In the genomic region with DNA sequence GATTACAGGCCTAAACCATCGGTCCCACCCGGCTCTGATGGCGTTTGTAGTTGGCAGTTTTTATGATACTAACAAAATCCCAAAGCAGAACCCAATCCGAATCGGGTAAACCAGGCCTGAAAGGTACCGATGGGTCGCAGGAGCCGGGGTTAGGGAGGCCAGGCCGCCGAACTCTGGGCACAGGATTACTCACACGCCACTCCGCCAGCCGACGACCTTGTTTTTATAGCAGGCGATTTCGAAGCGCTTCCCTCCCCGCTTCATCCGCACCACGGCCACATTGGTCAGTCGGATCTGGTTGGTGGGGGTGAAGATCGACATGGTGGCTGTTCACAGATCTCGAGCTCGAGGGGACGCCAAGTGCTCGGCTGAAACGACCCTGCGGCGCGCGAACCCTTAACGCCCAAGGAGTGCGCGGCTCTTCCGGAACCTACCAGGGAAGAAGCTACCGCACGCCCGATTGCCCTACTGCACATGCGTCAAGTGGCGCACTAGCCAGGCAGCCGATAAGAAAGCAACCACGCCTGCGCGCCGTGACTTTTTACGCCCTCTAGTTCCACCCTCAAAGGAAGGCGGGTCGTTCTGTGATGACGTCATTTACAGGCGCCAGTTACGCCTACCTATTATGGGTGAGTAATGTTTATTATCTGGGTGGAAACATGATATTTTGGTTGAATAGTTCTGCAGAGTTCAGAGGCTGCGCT, we compare ENCODE assay signal across 8 mouse cellular contexts. TPM values are rescaled to one million over a fixed set of nuclear protein-coding genes. Genes with fewer than 3 reads are reported as not detected.
DNase-seq lines count a peak whose midpoint lies in the region; ATAC-seq lines count a peak whose summit lies in the region.

A gene (minus strand): TSS at position 514 of the 704 bp plus-strand sequence.
A gene (plus strand): TSS at position 603 of the 704 bp plus-strand sequence.

- peak; percentile 100 for DNase-seq in adipocyte (ENCODE audit: low spot score)
- DNase-seq in embryo, embryonic 10 days (ENCODE audit: low spot score): peak; percentile 100
- DNase-seq in gastrocnemius, postnatal 10 days: peak; percentile 95
- peak; percentile 100 for DNase-seq in induced T-regulatory cell, adult 2 months (ENCODE audit: low read depth)
- DNase-seq in left cerebral cortex, adult 9 months (ENCODE audit: low spot score in 2 of 2): peak; percentile 95 to 99
- peak; percentile 97 for DNase-seq in right cerebral cortex, postnatal 14 days
- peak; percentile 96 to 99 for DNase-seq in urinary bladder, postnatal 36 days (ENCODE audit: low spot score in 2 of 2)

- peak; percentile 79 for ATAC-seq in megakaryocyte progenitor cell, adult 5-6 weeks (replicated peaks; ENCODE audit: poor library complexity)

RNA-seq across cellular contexts. Expression of the first gene that starts in this region (rescaled TPM):
- 10 to 100 TPM; 25.8 to 31.6 TPM for total RNA-seq in gastrocnemius, postnatal 10 days (2021)
- total RNA-seq in megakaryocyte progenitor cell, adult 5-6 weeks (2015): 48.9 and 54.6 TPM in 2 replicates
- 91.9 and 103 TPM in 2 replicates for total RNA-seq in megakaryocyte progenitor cell, adult 5-6 weeks (2017)

RNA-seq across cellular contexts. Expression of the second gene that starts in this region (rescaled TPM):
- total RNA-seq in gastrocnemius, postnatal 10 days (2021): 1 to 10 TPM; 9.1 to 9.3 TPM
- 15.3 and 17.0 TPM in 2 replicates for total RNA-seq in megakaryocyte progenitor cell, adult 5-6 weeks (2015)
- total RNA-seq in megakaryocyte progenitor cell, adult 5-6 weeks (2017): 37.7 and 42.0 TPM in 2 replicates

Comparison
In these comparisons a context has a peak if more than half of its experiments do, and no peak if none do; other contexts are left out.
1. Peak in every context shown above with its lines: DNase-seq and ATAC-seq.